Mouse (Mus musculus) lung, postnatal 0 days (tissue): ENCODE data around the gene Mypop.

Source experiments
- CTCF ChIP-seq: IDR thresholded peaks from 2 replicates; pipeline ENCODE4 v1.5.1; 2016; ENCODE audit warnings: antibody characterized with exemption, mild to moderate bottlenecking
- EP300 ChIP-seq: IDR thresholded peaks from 2 replicates; pipeline ENCODE4 v1.6.1; 2016; ENCODE audit warnings: antibody characterized with exemption, mild to moderate bottlenecking, control low read depth

DNA sequence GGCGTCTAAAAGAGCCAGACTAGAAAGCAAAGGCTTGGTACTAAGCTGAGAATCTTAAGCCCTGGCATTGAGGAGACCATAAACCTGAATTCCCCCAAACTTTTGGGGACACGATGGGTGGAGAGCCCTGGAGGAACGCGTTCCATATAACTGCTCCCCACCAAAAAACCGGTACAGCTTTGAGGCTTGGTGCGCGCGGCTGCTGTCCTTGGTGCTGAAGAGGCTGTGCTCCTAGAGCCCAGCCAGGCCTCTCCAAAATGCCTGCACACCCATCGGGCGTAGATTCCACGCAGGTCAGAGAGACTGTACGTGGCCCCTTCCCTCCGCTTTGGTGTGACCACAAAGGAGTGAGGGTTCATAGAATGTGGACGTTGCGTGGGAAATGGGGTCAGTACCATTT lies 39.6 kb upstream of the Mypop start:
- TF ChIP-seq CTCF (no peak), EP300 (no peak)
